Mouse (Mus musculus) gastrocnemius, adult 2 months (tissue): ENCODE results near the gene Olfr140. TPM values are rescaled to one million over a fixed set of nuclear protein-coding genes. Genes with fewer than 3 reads are reported as not detected.

Experiments
- DNase-seq: peaks from one replicate; pipeline ENCODE4 v3.0.0; 2022
- H3K27ac ChIP-seq: fragments of 200-600 bp; 2 replicates; pipeline ENCODE4 v1.8.1; 2022; ENCODE audit warnings: mild to moderate bottlenecking
- H3K4me3 ChIP-seq: fragments of 200-600 bp; 2 replicates; pipeline ENCODE4 v1.8.1; 2022; ENCODE audit warnings: mild to moderate bottlenecking, moderate library complexity
- CTCF ChIP-seq: fragments of 200-600 bp; IDR thresholded peaks from 2 replicates; pipeline ENCODE4 v1.8.1; 2022; ENCODE audit warnings: antibody characterized with exemption, mild to moderate bottlenecking, moderate library complexity
- intact Hi-C: fragments of 180-260 bp; cut with DNase I; formaldehyde crosslinking; loops from one replicate; pipeline ENCODE4 v1.15.1; 2025
- long read RNA-seq, 2 experiments: library from polyadenylated mRNA; stranded (forward); transcript quantifications; one replicate each; pipeline ENCODE4 v2.0.0; 2021
- total RNA-seq, 2 experiments: library from RNA; stranded (reverse); gene quantifications; 2 replicates each; pipeline ENCODE4 v1.2.3; 2021

The Olfr140 gene
- total RNA-seq, result not detected
- long read RNA-seq, experiment 1, result 0 reads
- long read RNA-seq, experiment 2, result 0 reads

DNA sequence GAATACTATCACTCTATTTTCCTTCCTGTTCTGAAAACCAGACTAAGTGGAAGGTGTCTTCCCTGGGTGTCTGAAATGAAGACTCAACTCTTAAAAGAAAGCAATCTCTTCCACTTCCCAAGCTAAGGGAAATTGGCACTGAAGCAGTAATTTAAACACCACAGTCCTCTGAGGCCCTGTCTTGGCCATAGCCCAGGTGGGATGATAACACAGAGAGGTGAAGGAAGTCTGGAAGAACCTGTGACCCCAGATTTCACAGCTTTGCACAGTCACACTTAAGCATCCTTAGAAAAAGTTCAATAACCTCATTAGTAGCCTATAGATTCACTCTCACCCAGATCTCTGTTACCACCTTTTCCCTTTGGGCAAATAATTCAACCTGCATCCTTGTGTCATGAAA, at the start of gene Olfr140:
Gene Olfr140 (minus strand): TSS at position 101 of the 400 bp plus-strand sequence.
- intact Hi-C loops, result no loop called here
- Histone ChIP-seq H3K27ac (no peak within 1 kb of the TSS), H3K4me3 (no peak within 1 kb of the TSS)
- TF ChIP-seq CTCF, result no peak
- DNase-seq, result no peak

DNA sequence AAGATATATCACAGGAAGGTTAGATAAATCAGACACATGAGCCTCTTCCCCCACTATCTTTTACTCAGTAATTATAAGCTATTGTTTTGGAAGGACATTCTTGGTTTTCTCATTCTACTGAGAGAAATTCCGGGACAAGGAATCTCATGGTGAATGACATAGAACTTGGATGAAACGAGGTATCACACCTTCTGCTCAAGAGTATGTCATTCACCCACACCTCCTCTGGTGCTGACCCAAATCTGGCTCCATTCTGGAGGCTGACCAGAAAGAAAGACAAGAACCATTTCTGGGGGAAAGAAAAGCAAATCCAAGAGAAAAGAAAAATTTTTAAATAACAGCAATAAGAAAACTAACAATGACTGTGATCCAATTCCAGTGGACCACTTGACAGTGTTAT, 6.7 kb upstream of the Olfr140 start:
- no peak overlapping the region for H3K4me3 ChIP-seq
- DNase-seq, result no peak
- intact Hi-C loops, result no loop called here
- no peak overlapping the region for H3K27ac ChIP-seq
- TF ChIP-seq CTCF, result no peak

DNA sequence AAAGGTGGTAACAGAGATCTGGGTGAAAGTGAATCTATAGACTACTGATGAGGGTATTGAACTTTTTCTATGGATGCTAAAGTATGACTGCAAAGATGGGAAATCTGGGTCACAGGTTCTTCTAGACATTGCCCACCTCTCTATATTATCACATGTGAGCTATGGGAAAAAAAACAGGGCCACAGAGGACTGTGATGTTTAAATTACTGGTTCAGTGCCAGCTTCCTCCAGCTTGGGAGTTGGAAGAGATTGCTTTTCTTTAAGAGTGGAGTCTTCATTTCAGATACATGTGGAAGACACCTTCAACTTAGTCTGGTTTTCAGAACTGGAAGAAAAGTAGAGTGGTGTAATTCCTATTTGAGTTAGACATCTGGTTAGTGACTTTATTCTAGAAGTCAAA, 28.4 kb downstream of the Olfr140 start, which contains the start of gene Olfr1265:
Gene Olfr1265 (plus strand): TSS at position 301 of the 400 bp plus-strand sequence.
- DNase-seq, result no peak
- Histone ChIP-seq H3K4me3 (no peak within 1 kb of the TSS), H3K27ac (no peak within 1 kb of the TSS)
- intact Hi-C loops, result no loop called here
- no peak for TF ChIP-seq CTCF

DNA sequence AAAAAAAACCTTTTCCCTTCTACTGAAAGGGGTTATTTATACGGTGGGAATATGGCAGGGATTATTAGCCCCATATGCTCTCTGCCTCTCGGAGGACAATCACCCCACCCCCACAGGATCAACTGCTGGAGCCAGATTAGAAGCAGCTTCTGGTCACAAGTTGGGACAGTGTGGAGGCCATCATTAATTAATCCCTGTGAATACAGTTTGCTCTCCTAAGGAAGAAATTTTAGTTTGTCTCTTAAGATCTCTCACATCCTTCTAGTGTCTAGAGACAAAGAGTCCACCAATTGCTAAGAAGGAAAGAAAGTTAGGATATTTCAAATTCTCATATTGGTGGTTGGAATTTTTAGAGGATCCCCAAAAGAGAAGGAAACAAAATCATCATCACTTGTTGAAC, 37.9 kb downstream of the Olfr140 start, which contains the start of gene Olfr1264:
Gene Olfr1264 (minus strand): TSS at position 101 of the 400 bp plus-strand sequence.
- Histone ChIP-seq H3K4me3 (no peak within 1 kb of the TSS), H3K27ac (no peak within 1 kb of the TSS)
- no peak for DNase-seq
- intact Hi-C loops, result no loop called here
- TF ChIP-seq CTCF, result no peak

DNA sequence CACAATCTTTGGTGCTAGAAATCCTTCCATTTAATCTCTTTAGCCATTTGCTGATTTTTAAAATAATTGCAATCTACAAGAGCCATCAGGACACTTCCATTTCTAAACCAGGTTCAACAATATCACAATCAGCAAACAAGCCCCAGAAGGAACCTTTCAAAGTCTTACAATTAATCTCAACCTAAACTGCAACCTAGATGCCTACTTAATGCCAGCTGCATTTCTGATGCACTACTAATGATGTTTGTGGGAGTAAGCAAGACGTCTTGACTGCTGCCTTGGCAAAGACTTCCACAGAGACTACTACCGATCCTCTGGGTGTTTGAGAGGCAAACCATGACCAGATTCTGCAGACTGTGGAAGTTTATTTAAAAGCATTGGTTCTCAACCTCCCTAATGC, 51.6 kb downstream of the Olfr140 start, which contains the start of gene Olfr1263:
Gene Olfr1263 (plus strand): TSS at position 301 of the 400 bp plus-strand sequence.
- H3K4me3 ChIP-seq, result no peak within 1 kb of the TSS
- TF ChIP-seq CTCF, result no peak
- DNase-seq, result no peak
- intact Hi-C loops, result no loop called here
- H3K27ac ChIP-seq, result no peak within 1 kb of the TSS

DNA sequence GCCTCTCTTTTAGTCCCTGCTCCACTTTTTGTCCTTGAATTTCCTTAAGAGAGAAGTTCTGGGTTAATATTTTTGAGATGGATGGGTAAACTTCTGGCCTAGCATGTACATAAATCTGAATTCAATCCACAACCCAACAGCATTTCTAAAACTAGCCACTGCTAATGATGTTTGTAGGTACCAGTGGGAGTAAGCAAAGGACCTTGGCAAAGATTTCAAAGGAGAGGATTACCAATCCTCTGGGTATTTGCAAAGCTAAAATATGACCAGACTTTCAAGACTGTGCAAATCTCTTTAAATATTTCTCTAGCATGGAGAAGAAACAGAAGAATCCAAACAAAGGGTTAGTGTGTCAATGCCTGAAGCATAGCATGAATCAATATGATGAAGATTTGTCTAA, 63.5 kb downstream of the Olfr140 start, which contains the start of gene Olfr1262:
Gene Olfr1262 (plus strand): TSS at position 301 of the 400 bp plus-strand sequence.
- no peak for TF ChIP-seq CTCF
- DNase-seq, result no peak
- intact Hi-C loops, result no loop called here
- H3K4me3 ChIP-seq, result no peak within 1 kb of the TSS
- no peak within 1 kb of the TSS for H3K27ac ChIP-seq

Other genes starting within 250 kb of the Olfr140 start
- not detected for gene Olfr1256, start 222.0 kb downstream of the Olfr140 start, total RNA-seq
- not detected for gene Olfr48, start 215.4 kb downstream of the Olfr140 start, total RNA-seq
- gene Olfr1257, start 185.2 kb downstream of the Olfr140 start, total RNA-seq, result not detected
- gene Olfr1258, start 136.3 kb downstream of the Olfr140 start, total RNA-seq, result not detected
- gene Olfr1259, start 114.9 kb downstream of the Olfr140 start, total RNA-seq, result not detected
- not detected for gene Olfr1260, start 89.3 kb downstream of the Olfr140 start, total RNA-seq
- gene Olfr1261, start 72.4 kb downstream of the Olfr140 start, total RNA-seq, result not detected
- not detected for gene Olfr1262, start 63.4 kb downstream of the Olfr140 start, total RNA-seq
- gene Olfr1263, start 51.5 kb downstream of the Olfr140 start, total RNA-seq, result not detected
- not detected for gene Olfr1264, start 38.0 kb downstream of the Olfr140 start, total RNA-seq
- not detected for gene Olfr1265, start 28.3 kb downstream of the Olfr140 start, total RNA-seq
- not detected for gene Olfr1269, start 57.8 kb upstream of the Olfr140 start, total RNA-seq
- not detected for gene Olfr32, start 78.7 kb upstream of the Olfr140 start, total RNA-seq
- gene Olfr1270, start 89.5 kb upstream of the Olfr140 start, total RNA-seq, result not detected
- gene Olfr1506, start 160.9 kb upstream of the Olfr140 start, total RNA-seq, result not detected
- gene Olfr142, start 194.0 kb upstream of the Olfr140 start, total RNA-seq, result not detected
- gene Olfr1271, start 207.4 kb upstream of the Olfr140 start, total RNA-seq, result not detected
- not detected for gene Olfr1272, start 229.2 kb upstream of the Olfr140 start, total RNA-seq